Mouse (Mus musculus) bone marrow macrophage, adult 2 months (primary cell): Measurements from ENCODE around the gene Tcl1. TPM values are rescaled to one million over a fixed set of nuclear protein-coding genes. Genes with fewer than 3 reads are reported as not detected.
"Not testable (repeated sequence)": the region's sequence is repeated elsewhere in the genome, so short reads cannot be mapped to it uniquely, and the experiment has no call there.

Source experiments
- H3K27ac ChIP-seq: 2 replicates; pipeline ENCODE4 v1.5.1; 2012; ENCODE audit warnings: low read depth, low read length; ENCODE audit not compliant: insufficient read depth
- H3K4me1 ChIP-seq: 2 replicates; pipeline ENCODE4 v1.6.1; 2012; ENCODE audit warnings: low read length; ENCODE audit not compliant: control insufficient read depth, insufficient read depth
- H3K4me3 ChIP-seq: 2 replicates; pipeline ENCODE4 v1.5.1; 2012; ENCODE audit warnings: mild to moderate bottlenecking, low read length, moderate library complexity; ENCODE audit not compliant: insufficient read depth
- CTCF ChIP-seq: IDR thresholded peaks from 2 replicates; pipeline ENCODE4 v1.5.1; 2012; ENCODE audit warnings: low read depth, mild to moderate bottlenecking, low read length, moderate library complexity
- POLR2A ChIP-seq: IDR thresholded peaks from 2 replicates; pipeline ENCODE4 v1.6.1; 2012; ENCODE audit warnings: mild to moderate bottlenecking, low read depth, low read length, borderline replicate concordance
- polyA plus RNA-seq: library from polyadenylated mRNA; stranded (reverse); fragments of >200 nt; gene quantifications from 2 replicates; pipeline ENCODE4 v1.2.4, GENCODE M21; 2012; ENCODE audit not compliant: missing spikeins, insufficient read depth, insufficient read length

Gene Tcl1
- polyA plus RNA-seq, 1 experiment: not detected

DNA sequence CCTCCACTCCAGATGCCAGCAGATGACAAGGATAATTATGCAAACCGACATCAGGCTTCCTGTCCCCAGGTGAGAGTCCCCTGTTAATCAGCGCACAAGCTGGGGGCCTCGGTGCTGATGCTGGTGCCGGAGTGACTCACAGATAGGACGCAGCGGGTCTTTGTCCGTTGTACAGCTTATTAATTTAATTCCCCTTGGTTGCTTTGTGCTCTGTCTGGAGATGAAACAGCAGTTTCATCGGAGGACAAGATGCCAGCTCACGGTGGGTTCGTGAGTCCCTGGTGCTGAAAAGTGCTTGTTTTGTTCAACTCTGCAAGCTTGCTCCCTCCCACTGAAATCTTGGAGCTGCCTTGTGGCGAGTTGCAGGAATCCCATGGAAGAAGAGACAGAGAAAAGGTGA is 11.8 kb upstream of the Tcl1 start:
- Histone ChIP-seq H3K4me1 (0 out of 2 replicates have a peak, but pooled peaks cover 3% of the 10 kb centered on the region), H3K27ac (no peak overlapping the region), H3K4me3 (no peak overlapping the region)
- TF ChIP-seq CTCF (no peak), POLR2A (no peak)

DNA sequence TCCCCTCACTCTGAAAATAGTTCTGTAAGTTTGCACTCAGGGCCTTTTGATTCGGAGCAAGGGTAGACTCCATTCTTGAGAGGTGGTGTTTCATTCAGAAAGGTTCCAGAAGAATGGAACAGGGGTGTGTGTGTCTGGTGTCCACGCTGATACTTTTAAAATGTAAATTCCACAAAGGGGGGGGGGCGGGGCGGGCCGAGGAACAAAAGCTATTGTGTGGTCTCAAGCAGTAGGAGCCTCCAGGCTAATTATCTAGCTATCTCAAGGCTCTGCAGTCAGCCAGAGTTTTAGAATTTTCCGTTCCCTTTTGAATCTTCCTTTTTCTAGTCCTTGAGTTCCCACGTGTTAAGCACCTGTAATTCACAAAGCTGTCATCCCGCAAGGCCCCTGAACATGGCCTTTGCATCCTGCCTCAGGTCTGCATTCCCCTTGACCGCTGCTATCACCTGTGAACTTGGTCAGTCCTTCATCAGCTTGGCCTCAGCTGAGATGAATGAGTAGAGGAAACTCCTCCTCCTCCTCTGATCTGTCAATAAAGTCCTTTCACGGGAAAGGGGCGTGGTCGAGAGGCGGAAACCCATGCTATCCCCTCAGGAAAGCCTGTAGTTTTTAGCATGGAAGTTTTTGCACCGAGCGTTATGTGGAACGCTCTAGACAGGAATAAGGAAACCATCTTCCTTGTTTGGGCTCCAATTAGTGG is 2.2 kb upstream of the Tcl1 start:
- Histone ChIP-seq H3K27ac (no peak overlapping the region), H3K4me3 (no peak overlapping the region), H3K4me1 (no peaks in the 10 kb centered on the region)
- TF ChIP-seq POLR2A (no peak), CTCF (no peak)

DNA sequence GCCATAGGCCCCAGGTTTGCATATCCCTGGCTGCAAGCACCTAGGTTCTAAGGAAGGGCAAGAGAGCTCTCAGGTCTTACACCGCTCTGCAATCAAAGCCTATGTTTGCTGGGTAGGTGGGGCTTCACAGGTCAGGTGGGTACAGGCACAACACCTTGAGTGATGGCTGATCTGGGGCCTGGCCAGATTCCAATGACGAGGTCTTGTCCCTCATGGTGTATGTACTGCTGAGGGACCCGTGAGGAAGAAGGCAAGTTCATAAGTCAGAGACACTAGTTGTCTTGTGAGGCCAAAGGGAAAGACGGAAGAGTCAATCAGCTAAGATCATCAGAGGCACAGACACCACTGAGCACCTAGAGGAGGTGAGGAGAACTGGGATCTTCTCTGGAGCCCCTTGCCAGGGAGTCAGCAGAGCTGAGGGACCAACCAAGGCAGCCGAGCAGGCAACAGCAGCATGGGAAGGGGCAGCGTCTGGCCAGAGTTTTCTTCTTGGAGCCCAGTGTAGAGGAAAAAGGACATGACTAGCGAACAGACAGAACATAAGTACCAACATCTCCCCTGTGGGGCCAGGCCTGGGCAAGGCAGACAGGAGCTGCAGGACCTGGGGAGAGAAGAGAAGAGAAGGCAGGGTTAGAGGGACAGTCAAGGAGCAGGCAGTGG is 5.4 kb downstream of the Tcl1 start:
- Histone ChIP-seq H3K27ac (no peak overlapping the region), H3K4me3 (no peak overlapping the region), H3K4me1 (no peaks in the 10 kb centered on the region)
- TF ChIP-seq POLR2A (no peak), CTCF (no peak)

DNA sequence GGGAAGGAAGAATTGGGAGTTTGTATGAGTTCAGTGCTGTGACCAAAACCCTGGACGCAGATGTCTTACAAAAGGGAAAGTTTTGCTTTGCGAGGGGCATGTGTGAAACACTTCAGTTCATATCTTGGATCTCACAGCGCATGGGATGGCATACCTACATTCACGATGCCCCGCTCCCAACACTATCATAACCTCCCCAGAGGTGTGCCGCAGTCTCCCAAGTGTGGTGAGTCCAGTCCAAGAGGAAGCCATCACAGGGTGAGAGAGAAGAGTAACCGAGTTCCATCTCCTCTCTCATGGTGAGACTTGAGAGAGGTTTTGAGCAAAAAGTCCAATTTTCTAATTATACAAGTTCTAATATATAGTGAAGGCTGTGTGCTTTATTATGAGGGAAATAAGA is 13.4 kb downstream of the Tcl1 start:
- Histone ChIP-seq H3K4me3 (no peak overlapping the region), H3K27ac (no peak overlapping the region), H3K4me1 (no peaks in the 10 kb centered on the region)
- TF ChIP-seq POLR2A (no peak), CTCF (no peak)

DNA sequence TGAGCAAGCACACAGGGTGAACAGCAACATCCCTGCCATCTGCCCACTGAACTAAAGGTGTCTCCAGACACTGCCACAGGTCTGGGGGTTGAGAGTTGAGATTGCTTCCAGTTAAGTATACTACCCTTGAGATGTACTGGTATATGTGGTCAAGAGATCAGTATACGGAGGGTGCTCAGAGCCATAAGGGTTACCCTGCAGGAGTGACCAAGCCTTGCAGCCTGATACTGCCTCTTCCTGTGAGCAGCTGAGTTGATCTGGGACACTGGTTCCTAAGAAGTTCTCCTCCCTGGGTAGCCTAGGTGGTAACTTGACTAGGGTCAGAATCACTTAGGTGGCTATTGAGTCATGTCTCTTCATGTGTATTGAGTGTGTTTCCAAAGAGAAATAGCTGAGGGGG is 14.2 kb downstream of the Tcl1 start:
- TF ChIP-seq POLR2A: no peak
- TF ChIP-seq CTCF: no peak
- H3K4me1 ChIP-seq: no peaks in the 10 kb centered on the region
- H3K4me3 ChIP-seq: no peak overlapping the region
- H3K27ac ChIP-seq: no peak overlapping the region

DNA sequence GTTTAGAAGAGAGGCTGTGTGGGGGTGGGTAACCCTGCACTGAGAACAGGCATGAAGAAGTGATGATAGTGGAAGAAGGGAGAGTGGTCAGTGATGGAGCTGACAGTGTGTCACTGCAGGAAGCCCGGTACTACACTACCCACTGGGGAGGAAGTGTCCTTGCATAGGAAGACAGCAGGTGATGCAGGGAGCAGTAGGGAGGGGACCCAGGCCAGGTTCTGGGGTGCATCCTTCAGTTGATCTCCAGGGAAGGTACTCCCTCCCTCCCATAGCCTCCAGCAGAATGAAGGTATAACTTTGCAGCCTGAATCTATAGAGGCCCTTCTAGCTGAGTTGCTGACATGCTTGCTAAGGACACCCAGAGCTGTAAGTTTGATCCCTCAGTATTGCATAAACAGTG is 15.5 kb downstream of the Tcl1 start:
- no peak for TF ChIP-seq POLR2A
- Histone ChIP-seq H3K4me3 (no peak overlapping the region), H3K27ac (no peak overlapping the region), H3K4me1 (no peaks in the 10 kb centered on the region)

DNA sequence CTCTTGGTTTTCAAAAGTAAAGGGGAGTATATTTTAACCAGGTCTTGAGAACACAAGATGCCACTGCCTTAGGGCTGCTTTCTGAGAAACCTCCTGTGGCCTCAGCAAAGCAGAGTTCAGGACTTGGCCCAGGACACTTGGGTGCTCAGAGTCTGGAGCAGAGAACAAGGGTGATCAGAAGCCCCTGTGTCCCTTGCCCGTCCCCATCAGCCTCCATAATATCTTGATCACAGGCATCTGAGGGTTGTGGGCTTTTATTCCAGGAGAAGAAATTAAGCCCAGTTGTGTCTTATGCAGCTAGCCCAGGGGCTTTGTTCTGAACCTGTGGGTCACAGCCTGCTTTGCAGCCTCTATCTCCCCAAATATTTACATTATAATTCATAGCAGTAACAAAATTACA is 20.9 kb downstream of the Tcl1 start, which contains the start of gene Tcl1b4:
Tcl1b4 (plus strand) TSS at position 301 of the 400 bp plus-strand sequence.
- H3K4me1 ChIP-seq, H3K4me3 ChIP-seq, H3K27ac ChIP-seq: not testable (repeated sequence)

DNA sequence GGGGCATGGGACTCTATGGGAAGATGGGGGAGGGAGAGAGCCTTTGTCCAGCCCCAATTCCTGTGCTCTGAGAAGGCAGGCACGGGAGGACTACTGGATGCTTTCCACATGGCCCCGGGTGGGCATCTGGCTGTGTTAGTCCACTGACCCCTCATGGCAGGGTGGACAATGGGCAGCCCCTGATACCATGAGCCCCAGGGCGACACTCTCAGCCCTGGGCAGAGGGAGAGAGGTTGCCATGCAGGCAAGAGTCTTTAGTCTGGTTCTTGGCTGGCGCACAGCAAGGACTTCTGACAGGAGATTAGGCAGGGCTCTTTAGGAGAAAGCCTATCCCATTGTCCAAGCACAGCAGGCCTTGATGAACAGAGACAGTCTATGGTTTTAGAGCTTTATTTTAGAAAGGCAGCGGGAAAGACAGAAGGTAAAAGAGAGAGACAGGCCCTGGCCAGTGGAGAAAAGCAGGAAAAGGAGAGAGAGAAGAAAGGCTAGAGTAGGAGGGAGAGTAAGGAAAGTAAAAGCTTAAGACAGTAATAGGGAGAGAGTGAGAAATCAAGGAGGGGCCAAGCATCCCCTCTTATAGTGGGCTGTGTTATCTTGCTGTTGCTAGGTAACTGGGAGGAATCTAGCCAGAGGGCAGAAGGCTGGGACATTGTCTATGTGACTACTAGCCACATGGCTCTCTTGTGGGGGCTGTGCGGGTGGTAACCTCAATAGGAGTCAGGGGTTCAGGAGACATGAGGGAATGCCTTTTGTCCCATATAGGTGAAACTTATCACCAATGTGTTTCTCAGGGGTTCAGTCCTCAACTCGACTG is 22.7 kb downstream of the Tcl1 start:
- not testable (repeated sequence) for H3K4me1 ChIP-seq, H3K4me3 ChIP-seq, H3K27ac ChIP-seq

DNA sequence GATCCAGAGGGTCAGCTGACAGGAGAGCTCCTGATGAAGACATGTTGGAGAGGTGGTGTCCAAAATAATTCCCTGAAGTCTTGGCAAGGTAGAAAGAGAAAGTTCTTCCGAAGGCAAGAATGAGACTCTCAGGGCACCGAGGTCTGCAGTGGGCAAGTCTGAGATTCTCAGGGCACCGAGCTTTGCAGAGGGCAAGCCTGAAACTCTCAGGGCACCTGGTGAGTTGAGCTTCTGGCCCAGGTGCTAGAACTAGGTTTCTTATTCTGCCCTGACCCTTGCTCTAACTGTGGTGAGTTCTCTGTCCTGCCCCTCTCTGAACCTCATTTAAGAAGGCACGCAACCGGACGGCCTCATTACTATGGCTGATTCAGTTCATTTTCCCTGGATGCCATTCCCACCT is 31.9 kb downstream of the Tcl1 start, which contains the start of gene Tcl1b3:
Tcl1b3 (plus strand) TSS at position 301 of the 400 bp plus-strand sequence.
- H3K4me3 ChIP-seq: not testable (repeated sequence)

DNA sequence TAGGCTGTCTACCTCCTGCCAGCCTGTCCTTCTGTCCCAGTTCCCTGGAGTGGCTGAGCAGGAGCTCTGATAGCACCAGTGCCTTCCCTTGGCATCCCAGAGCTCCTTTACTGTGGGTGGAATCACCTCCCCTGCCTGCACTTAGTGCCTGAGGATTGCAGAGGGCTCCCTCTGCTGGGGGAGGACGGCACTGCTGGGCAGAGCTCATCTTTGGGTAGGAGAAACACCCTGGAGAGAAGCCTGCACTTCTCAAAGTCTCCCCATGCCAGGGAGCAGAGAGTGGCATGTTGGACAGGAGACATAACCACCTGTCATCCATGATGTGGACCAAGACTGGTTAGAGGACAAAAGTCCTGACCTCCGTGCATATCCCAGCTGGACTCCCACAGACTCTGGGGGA is 33.6 kb downstream of the Tcl1 start:
- H3K4me3 ChIP-seq: not testable (repeated sequence)

More for the DNA sequence above, 31.9 kb downstream of the Tcl1 start, which contains the start of gene Tcl1b3:
- H3K27ac ChIP-seq, H3K4me1 ChIP-seq: not testable (repeated sequence)

DNA sequence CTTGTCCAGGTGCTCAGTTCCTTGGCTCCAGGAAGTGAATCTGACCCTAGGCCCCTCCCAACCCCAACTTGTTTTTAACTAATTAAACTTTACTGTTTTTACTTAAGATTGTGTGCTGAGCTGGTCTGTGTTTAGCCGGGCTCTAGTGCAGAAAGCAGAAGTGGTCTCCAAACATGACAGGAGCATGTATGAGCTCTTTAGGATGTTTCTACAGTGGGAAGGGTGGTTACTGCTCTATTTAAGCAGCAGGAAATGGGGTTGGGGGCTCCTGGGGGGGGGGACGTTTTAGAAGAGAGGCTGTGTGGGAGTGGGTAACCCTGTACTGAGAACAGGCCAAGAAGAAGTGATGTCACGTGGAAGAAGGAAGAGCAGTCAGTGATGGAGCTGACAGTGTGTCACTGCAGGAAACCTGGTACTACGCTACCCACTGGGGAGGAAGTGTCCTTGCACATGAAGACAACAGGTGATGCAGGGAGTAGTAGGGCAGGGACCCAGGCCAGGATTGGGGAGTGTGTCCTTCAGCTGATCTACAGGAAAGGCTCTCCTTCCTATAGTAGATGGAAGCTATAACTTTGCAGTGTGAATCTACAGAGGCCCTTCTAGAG is 41.5 kb downstream of the Tcl1 start:
- H3K4me3 ChIP-seq, H3K27ac ChIP-seq, H3K4me1 ChIP-seq: not testable (repeated sequence)

More for the DNA sequence above, 33.6 kb downstream of the Tcl1 start:
- not testable (repeated sequence) for H3K4me1 ChIP-seq, H3K27ac ChIP-seq

DNA sequence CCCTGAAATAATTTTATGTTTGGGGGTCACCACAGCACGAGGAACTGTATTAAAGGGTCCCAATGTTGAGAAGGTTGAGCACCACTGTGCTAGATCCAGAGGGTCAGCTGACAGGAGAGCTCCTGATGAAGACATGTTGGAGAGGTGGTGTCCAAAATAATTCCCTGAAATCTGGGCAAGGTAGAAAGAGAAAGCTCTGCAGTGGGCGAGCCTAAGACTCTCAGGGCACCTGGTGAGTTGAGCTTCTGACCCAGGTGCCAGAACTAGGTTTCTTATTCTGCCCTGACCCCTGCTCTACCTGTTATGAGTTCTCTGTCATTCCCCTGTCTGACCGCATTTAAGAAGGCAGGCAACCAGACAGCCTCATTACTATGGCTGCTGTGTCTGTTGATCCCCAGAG is 46.5 kb downstream of the Tcl1 start, which contains the start of gene Tcl1b5:
Tcl1b5 (plus strand) TSS at position 301 of the 400 bp plus-strand sequence.
- H3K27ac ChIP-seq, H3K4me3 ChIP-seq, H3K4me1 ChIP-seq: not testable (repeated sequence)

DNA sequence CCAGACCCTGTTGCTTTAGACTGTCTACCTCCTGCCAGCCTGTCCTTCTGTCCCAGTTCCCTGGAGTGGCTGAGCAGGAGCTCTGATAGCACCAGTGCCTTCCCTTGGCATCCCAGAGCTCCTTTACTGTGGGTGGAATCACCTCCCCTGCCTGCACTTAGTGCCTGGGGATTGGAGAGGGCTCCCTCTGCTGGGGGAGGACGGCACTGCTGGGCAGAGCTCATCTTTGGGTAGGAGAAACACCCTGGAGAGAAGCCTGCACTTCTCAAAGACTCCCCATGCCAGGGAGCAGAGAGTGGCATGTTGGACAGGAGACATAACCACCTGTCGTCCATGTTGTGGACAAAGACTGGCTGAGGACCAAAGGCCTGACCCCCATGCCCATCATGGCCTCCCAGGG is 48.3 kb downstream of the Tcl1 start:
- H3K27ac ChIP-seq, H3K4me1 ChIP-seq, H3K4me3 ChIP-seq: not testable (repeated sequence)
